Mouse (Mus musculus) heart, postnatal 0 days (tissue): Measurements from ENCODE around the gene Lin28a.

Source experiments
- CTCF ChIP-seq: IDR thresholded peaks from 2 replicates; pipeline ENCODE4 v1.5.1; 2016; ENCODE audit warnings: antibody characterized with exemption, control low read depth, low read depth
- EP300 ChIP-seq: IDR thresholded peaks from 2 replicates; pipeline ENCODE4 v1.6.1; 2016; ENCODE audit warnings: antibody characterized with exemption, low read depth

DNA sequence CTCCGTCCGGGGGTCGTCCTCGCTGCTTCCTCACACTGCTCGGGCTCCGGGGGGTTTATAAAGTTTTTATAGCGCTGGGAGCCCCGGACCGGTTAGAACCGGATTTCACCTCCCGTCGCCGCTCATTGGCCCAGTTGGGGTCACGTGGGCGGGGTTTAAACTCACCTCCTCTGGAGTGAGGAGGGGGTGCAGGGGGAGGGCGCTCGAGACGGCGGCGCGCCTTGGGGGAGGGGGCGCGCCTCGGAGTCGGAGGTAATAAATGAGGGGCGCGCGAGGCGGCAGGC is 50.8 kb downstream of the Lin28a start:
- TF ChIP-seq CTCF, result no peak
- TF ChIP-seq EP300, result no peak; the same call in 1 of the 2 replicates
